Mouse (Mus musculus): Measurements from ENCODE around the gene Zzz3. TPM values are rescaled to one million over a fixed set of nuclear protein-coding genes. Genes with fewer than 3 reads are reported as not detected.
"Not testable (repeated sequence)": the region's sequence is repeated elsewhere in the genome, so short reads cannot be mapped to it uniquely, and the experiment has no call there.

Zzz3 gene
- polyA plus RNA-seq, 1 experiment = 11.5 TPM

DNA sequence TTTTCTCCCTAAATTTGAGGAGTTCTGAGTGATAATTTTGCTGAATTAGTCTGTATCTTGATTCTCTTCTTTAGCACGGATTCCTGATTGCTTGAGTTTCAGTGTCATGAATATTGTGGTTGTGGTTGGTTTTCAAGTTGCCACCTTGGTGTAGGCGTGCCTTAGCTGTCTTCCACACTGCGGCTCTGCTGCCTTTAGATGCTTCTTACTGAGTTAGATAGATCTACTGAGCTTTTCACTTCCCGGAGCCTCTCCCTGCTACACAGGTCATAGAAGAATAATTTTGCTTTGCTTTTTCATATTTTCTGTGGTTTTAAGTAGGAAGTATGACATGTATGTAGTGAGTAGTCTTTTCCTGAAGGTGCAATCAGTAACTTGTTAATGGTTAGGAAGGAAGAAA lies 47.5 kb downstream of the Zzz3 start:
- WGBS = 69% methylated on average over 4 of the region's 4 CpGs
- no peak overlapping the region for H3K4me3 ChIP-seq (replicated peaks; ENCODE audit: control insufficient read depth, low read depth, low read length)
- no peaks in the 10 kb centered on the region; the same call in 1 of the 2 replicates for H3K4me1 ChIP-seq (ENCODE audit: control insufficient read depth, insufficient read depth, low read length)
- TF ChIP-seq POLR2A (IDR thresholded peaks at IDR 0.05; ENCODE audit: borderline replicate concordance, control insufficient read depth, low read depth, low read length) (no peak), CTCF (IDR thresholded peaks at IDR 0.05; ENCODE audit: control insufficient read depth, insufficient read depth, low read length) (no peak)
- no peak overlapping the region for H3K27ac ChIP-seq (ENCODE audit: control insufficient read depth, insufficient read depth, low read depth, low read length, poor library complexity)

DNA sequence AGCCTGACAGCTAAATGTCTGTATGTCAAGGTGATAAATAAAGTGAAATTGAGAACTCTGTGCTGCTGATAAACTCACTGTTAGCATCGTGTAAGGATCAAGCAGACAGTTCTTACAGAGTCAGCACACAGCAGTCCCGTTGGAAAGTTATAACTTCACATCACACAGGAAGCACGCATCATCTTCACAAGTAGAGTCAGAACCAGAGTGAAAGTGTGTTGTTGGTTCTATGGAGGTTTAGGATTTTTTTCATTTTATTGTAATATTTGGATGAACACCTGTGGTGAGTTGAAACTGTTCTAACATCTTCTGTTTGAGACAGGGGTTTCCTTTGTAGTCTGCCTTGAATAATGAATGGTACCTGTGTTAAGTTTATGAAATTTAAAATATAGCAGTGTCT lies 48.8 kb downstream of the Zzz3 start:
- TF ChIP-seq POLR2A (IDR thresholded peaks at IDR 0.05; ENCODE audit: borderline replicate concordance, control insufficient read depth, low read depth, low read length) (no peak), CTCF (IDR thresholded peaks at IDR 0.05; ENCODE audit: control insufficient read depth, insufficient read depth, low read length) (no peak)
- Histone ChIP-seq H3K4me3 (replicated peaks; ENCODE audit: control insufficient read depth, low read depth, low read length) (no peak overlapping the region), H3K4me1 (ENCODE audit: control insufficient read depth, insufficient read depth, low read length) (no peaks in the 10 kb centered on the region; the same call in 1 of the 2 replicates), H3K27ac (ENCODE audit: control insufficient read depth, insufficient read depth, low read depth, low read length, poor library complexity) (no peak overlapping the region)
- 80% methylated on average over 3 of the region's 3 CpGs for WGBS

DNA sequence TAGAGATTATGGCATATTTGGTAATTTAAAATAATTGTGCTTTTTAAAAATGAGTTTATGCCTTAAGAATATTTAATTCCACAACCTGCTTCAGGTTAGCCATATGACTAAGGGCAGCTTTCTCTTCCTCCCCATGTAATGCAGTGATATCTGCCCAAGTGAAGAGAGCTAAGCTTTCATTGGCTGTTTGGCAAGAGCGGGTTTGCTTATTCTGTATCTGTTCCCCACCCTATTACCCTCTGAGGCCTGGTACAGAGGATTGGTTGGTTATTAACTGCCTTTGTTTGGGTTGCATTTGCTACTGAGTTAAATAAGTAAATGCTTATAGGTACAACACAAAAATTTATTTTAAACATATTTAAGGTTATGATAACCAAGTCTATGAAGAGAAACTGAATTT lies 51.7 kb downstream of the Zzz3 start:
- no peaks in the 10 kb centered on the region; the same call in 1 of the 2 replicates for H3K4me1 ChIP-seq (ENCODE audit: control insufficient read depth, insufficient read depth, low read length)
- no peak for TF ChIP-seq POLR2A (IDR thresholded peaks at IDR 0.05; ENCODE audit: borderline replicate concordance, control insufficient read depth, low read depth, low read length)
- no peak for TF ChIP-seq CTCF (IDR thresholded peaks at IDR 0.05; ENCODE audit: control insufficient read depth, insufficient read depth, low read length)
- no peak overlapping the region for H3K4me3 ChIP-seq (replicated peaks; ENCODE audit: control insufficient read depth, low read depth, low read length)
- H3K27ac ChIP-seq (ENCODE audit: control insufficient read depth, insufficient read depth, low read depth, low read length, poor library complexity) = no peak overlapping the region
- 87% methylated on average over 1 of the region's 1 CpGs for WGBS

DNA sequence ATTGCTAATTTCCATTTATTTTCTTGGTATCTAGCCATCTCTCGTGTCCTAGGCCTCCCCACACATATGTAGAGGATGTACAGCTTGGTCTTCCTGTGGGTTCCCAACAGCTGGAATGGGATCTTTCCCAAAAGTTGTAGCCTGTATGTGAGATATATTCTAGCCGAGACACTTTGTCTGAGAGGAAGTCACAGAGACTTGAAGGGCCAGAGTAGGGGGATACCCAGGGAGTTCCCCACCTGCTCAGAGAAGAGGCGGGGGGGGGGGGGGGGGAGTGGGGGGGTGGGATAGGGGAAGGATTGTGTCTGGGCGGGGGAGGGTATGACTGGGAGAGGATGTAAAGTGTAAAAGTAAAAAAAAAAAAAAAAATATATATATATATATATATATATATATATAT lies 57.9 kb downstream of the Zzz3 start:
- H3K27ac ChIP-seq (ENCODE audit: control insufficient read depth, insufficient read depth, low read depth, low read length, poor library complexity) = no peak overlapping the region
- 80% methylated on average over 3 of the region's 4 CpGs for WGBS
- TF ChIP-seq CTCF (IDR thresholded peaks at IDR 0.05; ENCODE audit: control insufficient read depth, insufficient read depth, low read length) = no peak
- no peak for TF ChIP-seq POLR2A (IDR thresholded peaks at IDR 0.05; ENCODE audit: borderline replicate concordance, control insufficient read depth, low read depth, low read length)
- no peak overlapping the region for H3K4me3 ChIP-seq (replicated peaks; ENCODE audit: control insufficient read depth, low read depth, low read length)
- no peaks in the 10 kb centered on the region for H3K4me1 ChIP-seq (ENCODE audit: control insufficient read depth, insufficient read depth, low read length)

DNA sequence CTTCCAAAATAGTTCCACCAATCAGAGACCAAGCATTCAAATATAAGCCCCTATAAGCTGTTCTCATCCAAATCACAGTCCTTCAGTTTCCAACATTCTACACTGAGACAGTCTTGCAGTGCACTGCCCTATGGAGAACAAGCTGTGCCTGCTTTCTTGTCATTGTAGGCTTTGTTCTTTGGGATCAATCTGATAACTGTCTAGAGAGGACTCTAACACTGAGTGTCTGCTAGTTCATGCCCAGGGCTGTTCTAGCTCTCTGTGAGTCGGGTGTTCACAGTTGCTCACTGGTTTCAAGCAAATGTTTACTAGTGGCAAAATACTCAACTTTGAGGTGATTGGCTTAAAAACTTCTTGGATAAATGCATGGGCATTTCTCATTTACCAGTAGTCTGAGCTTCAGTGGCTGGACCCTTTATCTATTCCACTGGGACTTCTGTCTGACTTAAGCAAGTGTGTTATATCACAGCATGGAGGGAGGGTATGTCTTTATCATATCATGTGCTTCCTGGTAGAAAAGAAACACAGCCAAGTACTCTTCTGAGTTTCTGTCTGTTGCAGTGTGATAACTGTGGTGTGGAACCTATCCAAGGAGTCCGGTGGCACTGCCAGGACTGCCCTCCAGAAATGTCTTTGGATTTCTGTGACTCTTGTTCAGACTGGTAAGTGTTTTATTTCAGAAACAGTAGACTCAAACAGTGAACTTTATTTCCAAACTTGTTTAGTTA lies 62.2 kb downstream of the Zzz3 start:
- TF ChIP-seq CTCF (IDR thresholded peaks at IDR 0.05; ENCODE audit: control insufficient read depth, insufficient read depth, low read length) = no peak
- no peak for TF ChIP-seq POLR2A (IDR thresholded peaks at IDR 0.05; ENCODE audit: borderline replicate concordance, control insufficient read depth, low read depth, low read length)

DNA sequence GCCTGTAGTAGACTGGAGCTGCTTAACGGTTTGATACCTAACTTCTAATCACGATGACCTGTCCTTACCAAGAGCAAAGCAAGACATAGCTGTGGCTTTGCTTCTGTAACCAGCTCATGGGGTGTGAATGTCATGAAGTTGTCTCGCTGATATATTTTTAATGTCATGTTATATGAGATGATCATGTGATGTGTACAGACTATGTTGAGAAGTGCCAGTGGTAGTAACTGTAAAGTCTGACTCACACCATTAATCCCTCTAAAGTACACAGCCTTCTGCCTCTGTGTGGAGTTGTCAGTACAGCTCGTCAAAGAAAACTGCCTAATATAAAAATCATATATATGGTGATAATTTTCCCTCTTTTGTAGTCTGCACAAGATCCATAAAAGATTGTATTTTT lies 63.6 kb downstream of the Zzz3 start:
- 90% methylated on average over 4 of the region's 4 CpGs for WGBS
- not testable (repeated sequence) for H3K4me1 ChIP-seq (ENCODE audit: control insufficient read depth, insufficient read depth, low read length); H3K27ac ChIP-seq (ENCODE audit: control insufficient read depth, insufficient read depth, low read depth, low read length, poor library complexity); H3K4me3 ChIP-seq (replicated peaks; ENCODE audit: control insufficient read depth, low read depth, low read length)

More for the DNA sequence above, 62.2 kb downstream of the Zzz3 start:
- WGBS = 56% methylated on average over 2 of the region's 2 CpGs
- H3K4me1 ChIP-seq (ENCODE audit: control insufficient read depth, insufficient read depth, low read length) = no peaks in the 10 kb centered on the region
- no peak overlapping the region for H3K4me3 ChIP-seq (replicated peaks; ENCODE audit: control insufficient read depth, low read depth, low read length)
- no peak overlapping the region for H3K27ac ChIP-seq (ENCODE audit: control insufficient read depth, insufficient read depth, low read depth, low read length, poor library complexity)

DNA sequence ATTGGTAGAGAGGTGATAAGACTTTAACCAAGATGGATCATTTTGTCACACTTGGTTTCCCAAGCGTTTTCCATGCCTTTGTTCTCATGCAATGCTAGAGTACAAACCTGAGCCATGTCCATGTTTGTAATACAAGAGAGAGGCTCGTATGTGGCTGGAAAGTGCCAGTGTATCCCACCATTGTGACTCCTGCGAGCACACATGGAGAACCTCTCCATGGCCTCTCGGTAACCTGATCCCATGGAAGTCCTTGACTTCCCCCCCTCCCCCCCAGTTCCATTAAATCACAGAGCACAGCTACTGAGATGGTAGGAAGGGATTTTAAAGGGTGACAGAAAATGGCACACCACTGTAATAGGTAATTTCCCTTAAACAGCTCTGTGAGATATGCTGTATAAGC lies 65.5 kb downstream of the Zzz3 start:
- 90% methylated on average over 4 of the region's 4 CpGs for WGBS
- H3K4me3 ChIP-seq (replicated peaks; ENCODE audit: control insufficient read depth, low read depth, low read length) = no peak overlapping the region
- no peak overlapping the region for H3K27ac ChIP-seq (ENCODE audit: control insufficient read depth, insufficient read depth, low read depth, low read length, poor library complexity)
- no peak for TF ChIP-seq CTCF (IDR thresholded peaks at IDR 0.05; ENCODE audit: control insufficient read depth, insufficient read depth, low read length)
- no peak for TF ChIP-seq POLR2A (IDR thresholded peaks at IDR 0.05; ENCODE audit: borderline replicate concordance, control insufficient read depth, low read depth, low read length)
- no peaks in the 10 kb centered on the region for H3K4me1 ChIP-seq (ENCODE audit: control insufficient read depth, insufficient read depth, low read length)

DNA sequence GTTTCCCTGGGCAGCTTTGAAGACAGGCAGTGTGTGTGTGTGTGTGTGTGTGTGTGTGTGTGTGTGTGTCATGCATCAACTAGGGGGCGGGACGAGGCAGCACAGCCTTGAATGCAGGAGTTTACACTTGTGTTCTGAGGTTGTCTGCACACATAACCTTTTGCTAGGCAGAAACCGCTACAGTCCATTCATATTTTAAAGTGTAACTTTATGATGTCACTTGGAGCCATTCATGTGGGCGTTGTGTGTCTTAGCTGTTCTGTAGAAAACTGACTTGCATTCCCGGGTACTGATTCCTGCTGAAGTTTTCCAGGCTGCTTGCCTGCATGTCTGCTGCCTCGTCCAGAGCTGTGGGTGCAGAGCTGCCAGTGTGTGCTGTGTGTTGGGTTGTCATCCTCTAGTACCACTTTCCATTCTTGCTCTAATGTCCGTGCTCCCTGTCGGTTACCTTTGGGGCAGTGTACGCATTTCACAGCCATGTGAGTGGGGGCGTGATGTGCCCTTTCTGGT lies 66.8 kb downstream of the Zzz3 start:
- H3K4me3 ChIP-seq (replicated peaks; ENCODE audit: control insufficient read depth, low read depth, low read length) = no peak overlapping the region
- no peaks in the 10 kb centered on the region for H3K4me1 ChIP-seq (ENCODE audit: control insufficient read depth, insufficient read depth, low read length)
- no peak for TF ChIP-seq CTCF (IDR thresholded peaks at IDR 0.05; ENCODE audit: control insufficient read depth, insufficient read depth, low read length)
- WGBS = 89% methylated on average over 10 of the region's 10 CpGs
- no peak overlapping the region for H3K27ac ChIP-seq (ENCODE audit: control insufficient read depth, insufficient read depth, low read depth, low read length, poor library complexity)

DNA sequence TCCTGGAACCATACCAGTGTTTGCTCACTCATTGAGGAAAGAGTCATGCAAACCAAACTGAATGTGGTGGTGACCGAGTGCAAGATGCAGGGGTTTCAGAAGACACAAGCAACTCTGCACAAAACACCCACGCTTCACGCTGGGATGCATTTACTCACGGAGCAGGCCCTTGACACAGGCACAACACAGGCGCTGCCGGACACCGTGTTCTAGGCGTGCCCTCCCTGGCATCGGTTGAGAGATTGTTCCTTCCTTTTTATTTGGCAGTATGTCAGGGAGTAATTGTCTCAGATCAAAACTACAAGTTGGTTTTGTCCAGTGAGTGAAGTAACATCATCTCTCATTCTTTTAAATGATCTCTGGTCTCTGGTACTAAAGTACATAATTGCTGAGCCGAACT lies 67.6 kb downstream of the Zzz3 start:
- WGBS = 88% methylated on average over 10 of the region's 10 CpGs

More for the DNA sequence above, 67.6 kb downstream of the Zzz3 start:
- Histone ChIP-seq H3K27ac (ENCODE audit: control insufficient read depth, insufficient read depth, low read depth, low read length, poor library complexity) (no peak overlapping the region), H3K4me1 (ENCODE audit: control insufficient read depth, insufficient read depth, low read length) (no peaks in the 10 kb centered on the region), H3K4me3 (replicated peaks; ENCODE audit: control insufficient read depth, low read depth, low read length) (no peak overlapping the region)
- TF ChIP-seq CTCF (IDR thresholded peaks at IDR 0.05; ENCODE audit: control insufficient read depth, insufficient read depth, low read length) (no peak), POLR2A (IDR thresholded peaks at IDR 0.05; ENCODE audit: borderline replicate concordance, control insufficient read depth, low read depth, low read length) (no peak)

Data from bone marrow, adult 2 months (tissue).